Mouse (Mus musculus): Measurements from ENCODE around the gene Csrnp2. TPM values are rescaled to one million over a fixed set of nuclear protein-coding genes. Genes with fewer than 3 reads are reported as not detected.

Csrnp2 gene
- polyA plus RNA-seq, 1 experiment from 2014 or later = 53.5 TPM

GRCm38 (mm10) chr15:100433234-100433633, 62.1 kb downstream of the Csrnp2 start:
- no peak for DNase-seq
- no peak overlapping the region for H3K4me2 ChIP-seq (ENCODE audit: low read length)
- H3K4me3 ChIP-seq (replicated peaks; ENCODE audit: low read depth, low read length) = no peak overlapping the region
- no peaks in the 10 kb centered on the region for H3K4me1 ChIP-seq (ENCODE audit: control insufficient read depth, insufficient read depth, low read length)
- no peaks in the 10 kb centered on the region for H3K27me3 ChIP-seq (ENCODE audit: control insufficient read depth, insufficient read depth, low read length)
- no peaks in the 10 kb centered on the region for H3K9me3 ChIP-seq (ENCODE audit: control insufficient read depth, low read length)
- no peak for ATAC-seq (ENCODE audit: low FRiP score, low TSS enrichment)
- H3K27ac ChIP-seq (replicated peaks; ENCODE audit: low read depth, low read length) = no peak overlapping the region
- H3K9ac ChIP-seq (replicated peaks; ENCODE audit: low read length) = no peak overlapping the region
- 68% methylated on average over 4 of the region's 4 CpGs for WGBS
- no peaks in the 10 kb centered on the region for H3K36me3 ChIP-seq (ENCODE audit: control insufficient read depth, insufficient read depth, low read length)

GRCm38 (mm10) chr15:100429959-100430565, 65.2 kb downstream of the Csrnp2 start:
- WGBS = 77% methylated on average over 11 of the region's 11 CpGs

More at GRCm38 (mm10) chr15:100429959-100430565, 65.2 kb downstream of the Csrnp2 start:
- Histone ChIP-seq H3K36me3 (ENCODE audit: control insufficient read depth, insufficient read depth, low read length) (no peaks in the 10 kb centered on the region), H3K27me3 (ENCODE audit: control insufficient read depth, insufficient read depth, low read length) (peaks cover 4% of the 10 kb centered on the region), H3K4me1 (ENCODE audit: control insufficient read depth, insufficient read depth, low read length) (no peaks in the 10 kb centered on the region), H3K4me3 (replicated peaks; ENCODE audit: low read depth, low read length) (no peak overlapping the region), H3K4me2 (ENCODE audit: low read length) (no peak overlapping the region), H3K27ac (replicated peaks; ENCODE audit: low read depth, low read length) (no peak overlapping the region), H3K9ac (replicated peaks; ENCODE audit: low read length) (no peak overlapping the region), H3K9me3 (ENCODE audit: control insufficient read depth, low read length) (no peaks in the 10 kb centered on the region)
- ATAC-seq (ENCODE audit: low FRiP score, low TSS enrichment) = no peak
- peak; percentile 9 for DNase-seq

Other genes with a start within 250 kb of the Csrnp2 start
- gene Tmprss12, start 214.7 kb downstream of the Csrnp2 start, polyA plus RNA-seq (2014; fragmentation: Nextera tagmentation; extraction: Ambion mirVana) = not detected in 2 replicates
- 3.3 and 7.7 TPM in 2 replicates for gene Mettl7a1, start 191.3 kb downstream of the Csrnp2 start, polyA plus RNA-seq (2014; fragmentation: Nextera tagmentation; extraction: Ambion mirVana)
- not detected in 2 replicates for gene Mettl7a3, start 160.6 kb downstream of the Csrnp2 start, polyA plus RNA-seq (2014; fragmentation: Nextera tagmentation; extraction: Ambion mirVana)
- 0.24 TPM in 1 of 2 replicates, not detected in the other for gene Methig1, start 142.3 kb downstream of the Csrnp2 start, polyA plus RNA-seq (2014; fragmentation: Nextera tagmentation; extraction: Ambion mirVana)
- gene Mettl7a2, start 142.3 kb downstream of the Csrnp2 start, polyA plus RNA-seq (2014; fragmentation: Nextera tagmentation; extraction: Ambion mirVana) = not detected in 2 replicates
- gene Higd1c, start 130.9 kb downstream of the Csrnp2 start, polyA plus RNA-seq (2014; fragmentation: Nextera tagmentation; extraction: Ambion mirVana) = not detected in 2 replicates
- gene Gm5475, start 73.3 kb downstream of the Csrnp2 start, polyA plus RNA-seq (2014; fragmentation: Nextera tagmentation; extraction: Ambion mirVana) = not detected in 2 replicates
- gene Slc11a2, start 70.4 kb downstream of the Csrnp2 start, polyA plus RNA-seq (2014; fragmentation: Nextera tagmentation; extraction: Ambion mirVana) = 18.5 and 21.6 TPM in 2 replicates
- 44.8 and 51.9 TPM in 2 replicates for gene Letmd1, start 26.5 kb downstream of the Csrnp2 start, polyA plus RNA-seq (2014; fragmentation: Nextera tagmentation; extraction: Ambion mirVana)
- gene Tfcp2, start 56.5 kb upstream of the Csrnp2 start, polyA plus RNA-seq (2014; fragmentation: Nextera tagmentation; extraction: Ambion mirVana) = 30.1 and 35.8 TPM in 2 replicates
- gene Pou6f1, start 104.5 kb upstream of the Csrnp2 start, polyA plus RNA-seq (2014; fragmentation: Nextera tagmentation; extraction: Ambion mirVana) = 45.6 and 47.3 TPM in 2 replicates
- 139 and 171 TPM in 2 replicates for gene Dazap2, start 119.9 kb upstream of the Csrnp2 start, polyA plus RNA-seq (2014; fragmentation: Nextera tagmentation; extraction: Ambion mirVana)
- 0.78 and 3.6 TPM in 2 replicates for gene Smagp, start 141.5 kb upstream of the Csrnp2 start, polyA plus RNA-seq (2014; fragmentation: Nextera tagmentation; extraction: Ambion mirVana)
- 0.61 and 1.8 TPM in 2 replicates for gene Bin2, start 174.1 kb upstream of the Csrnp2 start, polyA plus RNA-seq (2014; fragmentation: Nextera tagmentation; extraction: Ambion mirVana)
- gene Cela1, start 192.4 kb upstream of the Csrnp2 start, polyA plus RNA-seq (2014; fragmentation: Nextera tagmentation; extraction: Ambion mirVana) = 0.74 TPM in 1 of 2 replicates, not detected in the other
- gene Galnt6, start 233.9 kb upstream of the Csrnp2 start, polyA plus RNA-seq (2014; fragmentation: Nextera tagmentation; extraction: Ambion mirVana) = 0.14 TPM in 1 of 2 replicates, not detected in the other

Measured in midbrain, embryonic 14.5 days (tissue).